Mouse (Mus musculus) forebrain, embryonic 16.5 days (tissue): ENCODE data around the gene Ndufv1. TPM values are rescaled to one million over a fixed set of nuclear protein-coding genes. Genes with fewer than 3 reads are reported as not detected.

Source experiments
- ATAC-seq: fragments of 200-750 bp; cut with Nextera tagmentation; 2 replicates; pipeline ENCODE4 v1.8.0; 2017; ENCODE audit warnings: mild to moderate bottlenecking, moderate library complexity
- H3K27ac ChIP-seq: fragments of 300-500 bp; sonication (generic); 2 replicates; pipeline ENCODE4 v1.5.1; 2014; ENCODE audit warnings: low read length, control low read depth
- H3K27me3 ChIP-seq: fragments of 300-500 bp; sonication (generic); replicated peaks from 2 replicates; pipeline ENCODE4 v1.6.1; 2014; ENCODE audit warnings: low read length; ENCODE audit not compliant: control insufficient read depth, insufficient read depth
- H3K36me3 ChIP-seq: fragments of 300-500 bp; sonication (generic); 2 replicates; pipeline ENCODE4 v1.6.1; 2014; ENCODE audit not compliant: control insufficient read depth, insufficient read depth
- H3K4me1 ChIP-seq: fragments of 300-500 bp; sonication (generic); replicated peaks from 2 replicates; pipeline ENCODE4 v1.6.1; 2014; ENCODE audit warnings: low read length; ENCODE audit not compliant: control insufficient read depth, insufficient read depth
- H3K4me2 ChIP-seq: fragments of 300-500 bp; sonication (generic); 2 replicates; pipeline ENCODE4 v1.6.1; 2014; ENCODE audit warnings: mild to moderate bottlenecking, low read length, control low read depth
- H3K4me3 ChIP-seq: fragments of 300-500 bp; sonication (generic); replicated peaks from 2 replicates; pipeline ENCODE4 v1.5.1; 2014; ENCODE audit warnings: mild to moderate bottlenecking, low read length, control low read depth
- H3K9ac ChIP-seq: fragments of 300-500 bp; sonication (generic); replicated peaks from 2 replicates; pipeline ENCODE4 v1.6.1; 2014; ENCODE audit warnings: low read depth, low read length, control low read depth
- H3K9me3 ChIP-seq: fragments of 300-500 bp; sonication (generic); 2 replicates; pipeline ENCODE4 v1.6.1; 2016; ENCODE audit warnings: low read length; ENCODE audit not compliant: control insufficient read depth
- WGBS: fragments of 180-500 bp; shearing (Covaris S2); extraction: QIAGEN DNeasy Blood & Tissue Kit; methylation state at CpG from one replicate; pipeline ENCODE4 v1.1.7; 2014; 5-methylcytosine and 5-hydroxymethylcytosine counted together
- polyA plus RNA-seq: library from polyadenylated mRNA; unstranded; fragments of >200 nt; fragmentation: Nextera tagmentation; extraction: Ambion mirVana; gene quantifications from 2 replicates; pipeline ENCODE4 v1.2.1, GENCODE M21; 2015

Gene Ndufv1
- polyA plus RNA-seq, 1 experiment from 2014 or later: 239 TPM

GRCm38 (mm10) chr19:4033298-4033697 lies 20.7 kb upstream of the Ndufv1 start:
- Histone ChIP-seq H3K36me3 (no peaks in the 10 kb centered on the region), H3K4me1 (peaks cover 11% of the 10 kb centered on the region; the same call in 1 of the 2 replicates), H3K9me3 (no peaks in the 10 kb centered on the region), H3K4me3 (no peak overlapping the region), H3K9ac (no peak overlapping the region), H3K4me2 (no peak overlapping the region), H3K27me3 (no peaks in the 10 kb centered on the region), H3K27ac (no peak overlapping the region)
- no peak for ATAC-seq
- WGBS: 86% methylated on average over 3 of the region's 3 CpGs

DNA sequence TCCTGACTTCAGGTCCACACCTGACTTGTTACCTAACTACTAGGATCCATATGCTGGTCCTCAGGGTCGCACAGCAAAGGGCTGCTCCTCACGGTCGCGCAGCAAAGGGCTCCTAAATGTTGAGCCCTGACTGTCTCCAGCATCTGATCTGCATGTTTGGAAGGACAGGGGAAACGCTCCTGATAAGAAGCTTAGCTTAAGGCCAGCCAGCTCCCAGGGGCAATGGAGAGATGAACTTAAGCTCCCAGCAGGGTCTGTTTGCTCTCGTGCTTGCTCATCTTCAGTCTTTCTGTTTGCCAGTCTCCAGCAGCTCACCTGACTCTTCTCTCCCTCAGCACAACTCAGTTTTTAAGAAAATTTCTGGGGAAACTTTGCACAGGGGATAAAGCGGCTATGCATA lies 20.1 kb upstream of the Ndufv1 start:
- Histone ChIP-seq H3K9me3 (no peaks in the 10 kb centered on the region), H3K36me3 (no peaks in the 10 kb centered on the region), H3K27ac (no peak overlapping the region), H3K4me3 (no peak overlapping the region), H3K4me2 (no peak overlapping the region), H3K4me1 (peaks cover 9% of the 10 kb centered on the region; the same call in 1 of the 2 replicates), H3K27me3 (no peaks in the 10 kb centered on the region), H3K9ac (no peak overlapping the region)
- WGBS: 53% methylated on average over 7 of the region's 7 CpGs
- no peak for ATAC-seq

DNA sequence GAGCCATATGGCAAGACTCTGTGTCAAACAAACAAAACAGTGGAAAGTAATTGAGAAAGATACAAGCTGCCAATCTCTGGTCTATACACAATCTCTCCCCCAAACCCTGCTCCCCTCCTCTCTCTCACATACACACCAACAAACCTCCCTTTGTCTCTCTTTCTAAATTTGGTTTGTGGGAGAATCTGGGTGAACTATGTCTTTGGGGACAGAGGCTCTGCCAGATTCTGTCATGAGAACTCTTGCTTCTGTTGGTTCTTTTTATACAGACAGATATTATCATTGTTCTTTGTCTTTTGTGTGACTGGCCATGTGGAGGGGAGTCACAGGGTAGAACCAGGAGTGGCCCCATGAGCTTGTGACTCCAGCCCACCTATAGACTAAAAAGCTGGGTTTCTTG lies 15.0 kb upstream of the Ndufv1 start:
- H3K27ac ChIP-seq: no peak overlapping the region
- H3K4me2 ChIP-seq: no peak overlapping the region
- H3K27me3 ChIP-seq: no peaks in the 10 kb centered on the region
- no peaks in the 10 kb centered on the region for H3K4me1 ChIP-seq
- no peak overlapping the region for H3K9ac ChIP-seq
- no peaks in the 10 kb centered on the region for H3K36me3 ChIP-seq
- no peak overlapping the region for H3K4me3 ChIP-seq
- ATAC-seq: no peak
- H3K9me3 ChIP-seq: no peaks in the 10 kb centered on the region

DNA sequence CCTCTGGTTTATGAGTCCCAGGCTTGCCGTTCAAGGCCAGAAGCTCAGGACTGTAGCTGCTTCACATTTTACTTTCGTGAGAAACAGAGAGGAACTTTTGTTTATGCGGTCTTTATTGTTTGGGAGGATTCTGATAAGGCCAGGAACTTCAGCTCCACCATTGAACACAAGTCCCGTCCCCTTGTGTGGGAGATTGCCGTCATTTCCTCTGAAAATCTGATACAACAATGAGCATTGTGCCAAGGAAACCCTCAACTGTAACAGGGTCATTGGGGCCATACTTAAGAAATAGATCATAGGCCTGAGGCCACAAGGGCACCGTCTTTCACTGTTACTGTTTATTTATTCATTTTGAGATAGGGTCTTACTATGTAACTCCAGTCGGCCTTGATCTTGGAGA lies 10.6 kb upstream of the Ndufv1 start:
- 70% methylated on average over 7 of the region's 7 CpGs for WGBS
- Histone ChIP-seq H3K9ac (no peak overlapping the region), H3K4me3 (no peak overlapping the region), H3K27me3 (no peaks in the 10 kb centered on the region), H3K9me3 (no peaks in the 10 kb centered on the region), H3K27ac (no peak overlapping the region), H3K36me3 (no peaks in the 10 kb centered on the region), H3K4me2 (no peak overlapping the region), H3K4me1 (peaks cover 5% of the 10 kb centered on the region; the same call in 1 of the 2 replicates)
- no peak for ATAC-seq

- no peak overlapping the region for H3K4me3 ChIP-seq
- 21% methylated on average over 18 of the region's 18 CpGs for WGBS
- no peak overlapping the region for H3K4me2 ChIP-seq
- no peaks in the 10 kb centered on the region for H3K9me3 ChIP-seq
- H3K27ac ChIP-seq: no peak overlapping the region
- peak; percentile 71; the same call in 1 of the 2 replicates for ATAC-seq
- no peaks in the 10 kb centered on the region for H3K36me3 ChIP-seq
- no peak overlapping the region for H3K9ac ChIP-seq
- peaks cover 5% of the 10 kb centered on the region; the same call in 1 of the 2 replicates for H3K4me1 ChIP-seq
- H3K27me3 ChIP-seq: no peaks in the 10 kb centered on the region
Measured at GRCm38 (mm10) chr19:4018743-4019583, 6.4 kb upstream of the Ndufv1 start.

- Histone ChIP-seq H3K9me3 (no peaks in the 10 kb centered on the region), H3K4me3 (no peak overlapping the region), H3K36me3 (no peaks in the 10 kb centered on the region), H3K4me1 (peaks cover 5% of the 10 kb centered on the region; the same call in 1 of the 2 replicates), H3K27ac (no peak overlapping the region), H3K27me3 (no peaks in the 10 kb centered on the region), H3K4me2 (no peak overlapping the region), H3K9ac (no peak overlapping the region)
- 66% methylated on average over 10 of the region's 10 CpGs for WGBS
- ATAC-seq: no peak
Measured at GRCm38 (mm10) chr19:4017921-4018587, 5.4 kb upstream of the Ndufv1 start.

GRCm38 (mm10) chr19:4015635-4016034 lies 3.0 kb upstream of the Ndufv1 start:
- no peaks in the 10 kb centered on the region for H3K9me3 ChIP-seq
- 61% methylated on average over 5 of the region's 5 CpGs for WGBS
- no peak for ATAC-seq
- no peak overlapping the region for H3K4me2 ChIP-seq
- H3K4me3 ChIP-seq: no peak overlapping the region
- no peaks in the 10 kb centered on the region for H3K27me3 ChIP-seq
- peaks cover 18% of the 10 kb centered on the region for H3K4me1 ChIP-seq
- H3K9ac ChIP-seq: no peak overlapping the region
- H3K27ac ChIP-seq: no peak overlapping the region
- H3K36me3 ChIP-seq: 0 out of 2 replicates have a peak, but pooled peaks cover 2% of the 10 kb centered on the region

DNA sequence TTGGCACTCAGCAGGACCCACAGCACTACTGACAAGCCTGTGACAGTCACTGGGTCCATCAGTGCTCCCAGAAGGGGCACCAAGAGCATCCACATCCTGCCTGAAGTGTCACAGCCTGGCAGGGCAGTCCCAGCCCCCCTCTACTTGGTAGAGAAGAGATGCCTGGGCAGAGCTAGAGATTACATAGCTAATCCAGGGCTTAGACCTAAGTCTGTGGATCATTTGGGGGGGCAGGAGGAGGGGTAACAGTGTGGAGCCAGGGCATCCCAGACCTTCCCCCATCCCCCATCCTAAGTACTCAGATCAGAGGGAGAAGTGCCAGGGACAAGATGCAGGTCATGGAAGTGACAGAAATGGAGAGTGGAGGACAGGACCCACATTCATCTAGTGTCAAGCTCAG lies 2.2 kb upstream of the Ndufv1 start:
- H3K4me1 ChIP-seq: peaks cover 18% of the 10 kb centered on the region
- no peak overlapping the region for H3K9ac ChIP-seq
- 0 out of 2 replicates have a peak, but pooled peaks cover 2% of the 10 kb centered on the region for H3K36me3 ChIP-seq
- H3K27me3 ChIP-seq: no peaks in the 10 kb centered on the region
- H3K27ac ChIP-seq: no peak overlapping the region
- no peak overlapping the region for H3K4me3 ChIP-seq
- ATAC-seq: no peak
- H3K4me2 ChIP-seq: no peak overlapping the region
- no peaks in the 10 kb centered on the region for H3K9me3 ChIP-seq

DNA sequence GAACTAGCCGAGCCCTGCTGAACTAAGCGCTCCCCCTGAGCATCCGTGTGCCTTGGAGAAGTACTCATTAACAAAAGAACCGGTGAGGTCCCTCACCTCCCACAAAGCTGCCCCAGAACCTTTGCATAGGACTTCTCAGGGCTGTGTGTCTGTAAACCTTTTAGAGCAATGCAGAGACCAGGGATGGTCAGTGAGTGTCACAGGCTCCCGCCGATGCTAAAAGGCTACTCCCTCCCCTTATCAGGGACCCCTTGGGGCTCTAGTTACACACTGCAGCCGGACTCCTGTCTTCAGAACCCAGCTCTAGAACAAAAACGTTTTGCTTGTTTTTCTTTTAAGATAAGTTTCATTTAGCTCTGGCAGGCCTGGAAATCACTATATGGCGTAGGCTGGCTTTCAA lies 460 bp upstream of the Ndufv1 start:
- peak overlapping the region; percentile 48 for H3K4me2 ChIP-seq
- H3K9ac ChIP-seq: 0 out of 2 replicates have a peak overlapping the region, but pooled peaks have one; percentile 15
- WGBS: 24% methylated on average over 9 of the region's 9 CpGs
- H3K27ac ChIP-seq: no peak overlapping the region
- no peak for ATAC-seq
- H3K9me3 ChIP-seq: no peaks in the 10 kb centered on the region
- peaks cover 13% of the 10 kb centered on the region for H3K4me1 ChIP-seq
- no peaks in the 10 kb centered on the region for H3K27me3 ChIP-seq
- peaks cover 5% of the 10 kb centered on the region; the same call in 1 of the 2 replicates for H3K36me3 ChIP-seq
- H3K4me3 ChIP-seq: peak overlapping the region; percentile 85
